In genomic region chr1:166002520-166003155, GRCm38 (mm10) we compare ENCODE assay signal across 7 mouse cellular contexts. TPM values are rescaled to one million over a fixed set of nuclear protein-coding genes. Genes with fewer than 3 reads are reported as not detected.
DNase-seq lines count a peak whose midpoint lies in the region; ATAC-seq lines count a peak whose summit lies in the region.

TSS of gene Pou2f1 (minus strand) at chr1:166002678.

- no peaks in the 10 kb centered on the region for H3K36me3 ChIP-seq in embryonic facial prominence, embryonic 12.5 days
- H3K36me3 ChIP-seq in limb, embryonic 11.5 days (ENCODE audit: control insufficient read depth, insufficient read depth, low read length), result no peaks in the 10 kb centered on the region
- H3K36me3 ChIP-seq in midbrain, embryonic 14.5 days (ENCODE audit: control insufficient read depth, insufficient read depth, low read length), result no peaks in the 10 kb centered on the region

- H3K4me1 ChIP-seq in embryonic facial prominence, embryonic 12.5 days, result peaks cover 12% of the 10 kb centered on the region; the same call in 1 of the 2 replicates
- H3K4me1 ChIP-seq in limb, embryonic 11.5 days (ENCODE audit: control insufficient read depth, insufficient read depth, low read length), result peaks cover 14% of the 10 kb centered on the region
- H3K4me1 ChIP-seq in midbrain, embryonic 14.5 days (ENCODE audit: control insufficient read depth, insufficient read depth, low read length), result peaks cover 19% of the 10 kb centered on the region

- H3K27me3 ChIP-seq in embryonic facial prominence, embryonic 12.5 days, result no peaks in the 10 kb centered on the region
- no peaks in the 10 kb centered on the region for H3K27me3 ChIP-seq in limb, embryonic 11.5 days (ENCODE audit: control insufficient read depth, insufficient read depth, low read length)
- no peaks in the 10 kb centered on the region for H3K27me3 ChIP-seq in midbrain, embryonic 14.5 days (ENCODE audit: control insufficient read depth, insufficient read depth, low read length)

- peak; percentile 86 for ATAC-seq in embryonic facial prominence, embryonic 12.5 days (ENCODE audit: insufficient number of reproducible peaks, insufficient read depth, low FRiP score, low TSS enrichment)
- ATAC-seq in limb, embryonic 11.5 days (ENCODE audit: insufficient number of reproducible peaks, low FRiP score, low TSS enrichment, low read depth), result peak; percentile 89
- ATAC-seq in midbrain, embryonic 14.5 days (ENCODE audit: low FRiP score, low TSS enrichment), result peak; percentile 90

- WGBS in embryonic facial prominence, embryonic 12.5 days, result under 1% methylated on average over 57 of the region's 61 CpGs
- under 1% methylated on average over 59 of the region's 61 CpGs for whole genome bisulfite sequencing in limb, embryonic 11.5 days
- under 1% methylated on average over 59 of the region's 61 CpGs for WGBS in midbrain, embryonic 14.5 days

- H3K27ac ChIP-seq in embryonic facial prominence, embryonic 12.5 days, result peak within 1 kb of the TSS; percentile 95
- H3K27ac ChIP-seq in limb, embryonic 11.5 days (replicated peaks; ENCODE audit: low read depth, low read length), result peak within 1 kb of the TSS; percentile 85
- H3K27ac ChIP-seq in midbrain, embryonic 14.5 days (replicated peaks; ENCODE audit: low read depth, low read length), result peak within 1 kb of the TSS; percentile 98

- peak within 1 kb of the TSS; percentile 98 for H3K9ac ChIP-seq in embryonic facial prominence, embryonic 12.5 days
- H3K9ac ChIP-seq in limb, embryonic 11.5 days (ENCODE audit: low read length), result peak within 1 kb of the TSS; percentile 97
- peak within 1 kb of the TSS; percentile 98 for H3K9ac ChIP-seq in midbrain, embryonic 14.5 days (replicated peaks; ENCODE audit: low read length)

- H3K4me2 ChIP-seq in embryonic facial prominence, embryonic 12.5 days (replicated peaks), result peak within 1 kb of the TSS; percentile 89
- peak within 1 kb of the TSS; percentile 90 for H3K4me2 ChIP-seq in limb, embryonic 11.5 days (ENCODE audit: low read depth, severe bottlenecking)
- peak within 1 kb of the TSS; percentile 82 for H3K4me2 ChIP-seq in midbrain, embryonic 14.5 days (ENCODE audit: low read length)

- peak within 1 kb of the TSS; percentile 97 for H3K4me3 ChIP-seq in embryonic facial prominence, embryonic 12.5 days
- H3K4me3 ChIP-seq in limb, embryonic 11.5 days (ENCODE audit: low read depth, low read length), result peak within 1 kb of the TSS; percentile 58
- peak within 1 kb of the TSS; percentile 93 for H3K4me3 ChIP-seq in midbrain, embryonic 14.5 days (replicated peaks; ENCODE audit: low read depth, low read length)

- no peaks in the 10 kb centered on the region for H3K9me3 ChIP-seq in embryonic facial prominence, embryonic 12.5 days
- H3K9me3 ChIP-seq in limb, embryonic 11.5 days (ENCODE audit: control insufficient read depth, low read length), result no peaks in the 10 kb centered on the region
- H3K9me3 ChIP-seq in midbrain, embryonic 14.5 days (ENCODE audit: control insufficient read depth, low read length), result no peaks in the 10 kb centered on the region

- DNase-seq in adrenal gland, postnatal 25 days, result peak; percentile 96
- DNase-seq in heart, adult 11 months, result peak; percentile 100
- peak; percentile 96 for DNase-seq in kidney, adult 18-20 months
- peak; percentile 98 for DNase-seq in limb, embryonic 11.5 days (ENCODE audit: low spot score)
- DNase-seq in midbrain, embryonic 14.5 days, result peak; percentile 100
- DNase-seq in spleen, adult 18-20 months, result peak; percentile 96 to 98

RNA-seq across cellular contexts. Expression of gene Pou2f1, which starts in this region (rescaled TPM):
- 17.3 and 19.2 TPM in 2 replicates for total RNA-seq in adrenal gland, postnatal 25 days (2021)
- polyA plus RNA-seq in embryonic facial prominence, embryonic 12.5 days (2016; fragmentation: Nextera tagmentation; extraction: Ambion mirVana), result 15.5 and 17.0 TPM in 2 replicates
- polyA plus RNA-seq in limb, embryonic 11.5 days (2014; fragmentation: Nextera tagmentation; extraction: Ambion mirVana), result 33.7 and 34.2 TPM in 2 replicates
- 26.9 and 27.9 TPM in 2 replicates for polyA plus RNA-seq in midbrain, embryonic 14.5 days (2014; fragmentation: Nextera tagmentation; extraction: Ambion mirVana)

Comparison
In these comparisons a context has a peak if more than half of its experiments do, and no peak if none do; other contexts are left out.
1. Peak in every context shown above with its lines: DNase-seq, ATAC-seq, H3K4me3 ChIP-seq and H3K27ac ChIP-seq.